Mouse (Mus musculus): ENCODE measurements around the gene Casp8ap2. TPM values are rescaled to one million over a fixed set of nuclear protein-coding genes. Genes with fewer than 3 reads are reported as not detected.

The Casp8ap2 gene
- total and polyA plus RNA-seq, 3 experiments = 2.5 to 6.7 (median 4.9) TPM

DNA sequence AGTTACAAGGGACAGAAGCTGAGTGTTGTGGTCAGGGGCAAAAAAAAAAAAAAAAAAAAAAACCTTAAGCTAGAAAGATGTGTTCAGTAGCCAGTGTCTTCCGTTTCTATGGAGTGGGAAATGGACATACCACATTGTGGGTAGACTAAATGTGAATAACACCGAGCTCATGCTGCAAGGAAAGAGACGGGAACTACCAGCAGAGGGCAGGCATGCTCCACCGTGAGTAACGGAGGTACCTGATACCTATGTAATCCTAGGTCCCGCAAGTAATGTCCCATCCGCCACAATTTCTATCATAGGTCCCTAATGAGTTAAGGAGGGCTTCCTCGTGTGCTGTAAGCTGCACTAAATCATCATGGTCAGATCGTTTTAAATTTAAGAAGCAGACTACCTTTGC lies 28.7 kb upstream of the Casp8ap2 start:
- peak; percentile 37 to 63 for DNase-seq
- no peaks in the 10 kb centered on the region for H3K27me3 ChIP-seq (ENCODE audit: control insufficient read depth, insufficient read depth, low read length)
- no peak for TF ChIP-seq POLR2A (IDR thresholded peaks at IDR 0.05; ENCODE audit: insufficient read depth, low read depth, low read length)
- TF ChIP-seq CTCF (IDR thresholded peaks at IDR 0.05) = peak; percentile 78
- TF ChIP-seq EP300 (IDR thresholded peaks at IDR 0.05; ENCODE audit: insufficient read depth, low read depth, low read length) = 0 out of 2 replicates have a peak, but pooled peaks have one; percentile 57
- H3K79me2 ChIP-seq (replicated peaks; ENCODE audit: control insufficient read depth, insufficient read depth, low read length) = no peaks in the 10 kb centered on the region
- no peak overlapping the region for H3K9ac ChIP-seq (ENCODE audit: low read depth, low read length)
- intact Hi-C loops (cut with DNase I) = loop anchor here (2.0 to 5.0 kb wide), 2 partner anchors 431 to 534 kb away; no protein-coding TSS in a partner anchor
- no peaks in the 10 kb centered on the region for H3K4me1 ChIP-seq (ENCODE audit: control insufficient read depth, insufficient read depth, low read length)
- H3K36me3 ChIP-seq (ENCODE audit: control insufficient read depth, insufficient read depth, low read length) = no peaks in the 10 kb centered on the region
- H3K4me3 ChIP-seq = no peak overlapping the region
- WGBS = 11% methylated on average over 9 of the region's 9 CpGs
- H3K27ac ChIP-seq = no peak overlapping the region

DNA sequence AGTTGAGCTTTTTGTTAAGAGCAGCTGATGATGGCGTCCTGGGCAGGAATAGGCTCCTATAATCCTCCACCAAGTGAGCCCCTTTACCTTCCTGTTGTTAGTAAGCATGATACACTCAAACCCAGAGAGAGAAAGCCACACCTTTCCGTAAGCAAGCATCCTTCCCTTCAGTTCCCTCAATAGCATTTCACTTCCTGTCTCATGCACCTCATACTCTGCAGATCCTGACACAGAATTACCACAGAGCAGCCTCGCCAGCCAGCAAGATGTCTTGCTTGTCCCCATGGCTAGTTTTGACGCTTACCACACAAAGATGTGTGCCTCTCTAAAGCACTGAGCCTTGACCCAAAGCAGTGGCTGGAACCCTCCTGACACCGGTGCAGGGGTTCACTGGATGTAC lies 27.7 kb upstream of the Casp8ap2 start:
- no peak for TF ChIP-seq POLR2A (IDR thresholded peaks at IDR 0.05; ENCODE audit: insufficient read depth, low read depth, low read length)
- TF ChIP-seq CTCF (IDR thresholded peaks at IDR 0.05) = no peak
- no peak for TF ChIP-seq EP300 (IDR thresholded peaks at IDR 0.05; ENCODE audit: insufficient read depth, low read depth, low read length)
- Histone ChIP-seq H3K79me2 (replicated peaks; ENCODE audit: control insufficient read depth, insufficient read depth, low read length) (no peaks in the 10 kb centered on the region), H3K27ac (no peak overlapping the region), H3K27me3 (ENCODE audit: control insufficient read depth, insufficient read depth, low read length) (no peaks in the 10 kb centered on the region), H3K9ac (ENCODE audit: low read depth, low read length) (no peak overlapping the region), H3K4me3 (no peak overlapping the region), H3K36me3 (ENCODE audit: control insufficient read depth, insufficient read depth, low read length) (no peaks in the 10 kb centered on the region), H3K4me1 (ENCODE audit: control insufficient read depth, insufficient read depth, low read length) (no peaks in the 10 kb centered on the region)
- no peak for DNase-seq
- intact Hi-C loops (cut with DNase I) = loop anchor here (2.0 to 5.0 kb wide), 2 partner anchors 430 to 533 kb away; no protein-coding TSS in a partner anchor
- 84% methylated on average over 5 of the region's 5 CpGs for WGBS

DNA sequence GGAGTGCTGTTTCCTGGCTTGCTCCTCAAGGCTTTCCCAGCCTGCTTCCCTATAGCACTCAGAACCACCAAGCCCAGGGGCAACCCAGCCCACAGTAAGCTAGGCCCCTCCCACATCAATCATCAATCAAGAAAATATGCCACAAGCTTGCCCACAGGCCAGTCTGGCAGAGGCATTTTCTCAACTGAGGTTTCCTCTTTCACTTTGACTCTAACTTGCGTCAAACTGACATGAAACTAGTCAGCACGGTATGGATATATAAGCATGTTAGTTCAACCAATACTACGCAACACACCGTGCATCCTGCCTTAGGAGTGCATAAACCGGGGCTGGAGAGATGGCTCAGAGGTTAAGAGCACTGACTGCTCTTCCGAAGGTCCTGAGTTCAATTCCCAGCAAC lies 27.0 kb upstream of the Casp8ap2 start:
- H3K36me3 ChIP-seq (ENCODE audit: control insufficient read depth, insufficient read depth, low read length) = no peaks in the 10 kb centered on the region
- no peak overlapping the region for H3K4me3 ChIP-seq
- no peak for DNase-seq
- whole genome bisulfite sequencing = 84% methylated on average over 6 of the region's 6 CpGs
- no peaks in the 10 kb centered on the region for H3K27me3 ChIP-seq (ENCODE audit: control insufficient read depth, insufficient read depth, low read length)
- no peak for TF ChIP-seq EP300 (IDR thresholded peaks at IDR 0.05; ENCODE audit: insufficient read depth, low read depth, low read length)
- no peak for TF ChIP-seq POLR2A (IDR thresholded peaks at IDR 0.05; ENCODE audit: insufficient read depth, low read depth, low read length)
- H3K79me2 ChIP-seq (replicated peaks; ENCODE audit: control insufficient read depth, insufficient read depth, low read length) = no peaks in the 10 kb centered on the region
- no peak overlapping the region for H3K9ac ChIP-seq (ENCODE audit: low read depth, low read length)
- H3K4me1 ChIP-seq (ENCODE audit: control insufficient read depth, insufficient read depth, low read length) = no peaks in the 10 kb centered on the region
- intact Hi-C loops (cut with DNase I) = loop anchor here (5.0 kb wide), 1 partner anchor 429 kb away; no protein-coding TSS in a partner anchor
- no peak overlapping the region for H3K27ac ChIP-seq

DNA sequence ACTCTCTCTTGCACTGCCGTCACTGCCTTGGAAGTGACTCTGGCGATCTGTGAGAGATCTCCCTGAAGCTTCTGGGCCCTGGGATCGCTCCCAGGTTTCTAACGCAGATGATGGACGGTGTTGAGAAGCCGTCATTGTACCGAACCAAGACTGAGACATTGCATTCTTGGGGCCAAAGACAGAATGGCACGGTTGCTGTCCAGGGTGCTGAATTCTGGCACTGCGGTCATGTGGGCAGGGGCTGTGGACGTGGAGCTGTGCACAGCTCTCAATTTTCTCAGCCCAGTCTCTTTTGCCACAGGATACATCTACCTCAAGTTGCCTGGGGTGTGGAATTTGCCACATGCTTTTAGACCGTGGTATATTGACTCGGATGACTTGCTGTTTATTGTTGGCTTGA lies 14.1 kb upstream of the Casp8ap2 start:
- WGBS = 15% methylated on average over 12 of the region's 12 CpGs
- Histone ChIP-seq H3K27ac (no peak overlapping the region), H3K4me1 (ENCODE audit: control insufficient read depth, insufficient read depth, low read length) (no peaks in the 10 kb centered on the region), H3K9ac (ENCODE audit: low read depth, low read length) (no peak overlapping the region), H3K4me3 (no peak overlapping the region), H3K79me2 (replicated peaks; ENCODE audit: control insufficient read depth, insufficient read depth, low read length) (no peaks in the 10 kb centered on the region), H3K36me3 (ENCODE audit: control insufficient read depth, insufficient read depth, low read length) (no peaks in the 10 kb centered on the region), H3K27me3 (ENCODE audit: control insufficient read depth, insufficient read depth, low read length) (no peaks in the 10 kb centered on the region)
- peak; percentile 10 to 49 for DNase-seq
- TF ChIP-seq POLR2A (IDR thresholded peaks at IDR 0.05; ENCODE audit: insufficient read depth, low read depth, low read length) (no peak), EP300 (IDR thresholded peaks at IDR 0.05; ENCODE audit: insufficient read depth, low read depth, low read length) (no peak), CTCF (IDR thresholded peaks at IDR 0.05) (no peak)
- intact Hi-C loops (cut with DNase I) = no loop called here

DNA sequence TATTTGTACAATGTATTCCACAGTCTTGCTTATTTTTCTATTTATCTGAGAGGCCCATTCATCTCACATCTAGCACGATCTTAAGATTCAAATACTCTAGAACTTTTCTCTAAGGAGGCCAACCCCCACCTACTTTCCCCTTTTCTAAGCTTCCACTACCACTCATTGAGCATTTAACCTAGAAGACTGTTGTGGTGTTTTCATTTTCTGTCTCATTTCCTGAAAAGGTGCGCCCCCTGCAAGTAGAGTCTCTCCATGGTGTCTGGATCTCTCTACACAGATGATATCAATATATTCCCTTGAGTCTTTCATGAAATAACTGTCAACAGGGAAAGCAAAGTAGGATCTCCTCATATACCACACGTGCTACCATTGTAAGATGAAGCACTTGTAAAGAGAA lies 12.6 kb upstream of the Casp8ap2 start, which contains the start of gene Gja10:
Gene Gja10 (minus strand): TSS at position 101 of the 400 bp plus-strand sequence.
- TF ChIP-seq EP300 (IDR thresholded peaks at IDR 0.05; ENCODE audit: insufficient read depth, low read depth, low read length) = no peak
- no peak for TF ChIP-seq CTCF (IDR thresholded peaks at IDR 0.05)
- no peak for TF ChIP-seq POLR2A (IDR thresholded peaks at IDR 0.05; ENCODE audit: insufficient read depth, low read depth, low read length)
- no peak within 1 kb of the TSS for H3K27ac ChIP-seq
- intact Hi-C loops (cut with DNase I) = no loop called here
- DNase-seq = no peak
- no peak within 1 kb of the TSS for H3K4me3 ChIP-seq
- 55% methylated on average over 3 of the region's 3 CpGs for WGBS
- no peaks in the 10 kb centered on the region for H3K79me2 ChIP-seq (replicated peaks; ENCODE audit: control insufficient read depth, insufficient read depth, low read length)
- no peaks in the 10 kb centered on the region for H3K27me3 ChIP-seq (ENCODE audit: control insufficient read depth, insufficient read depth, low read length)
- H3K36me3 ChIP-seq (ENCODE audit: control insufficient read depth, insufficient read depth, low read length) = no peaks in the 10 kb centered on the region
- H3K4me1 ChIP-seq (ENCODE audit: control insufficient read depth, insufficient read depth, low read length) = no peaks in the 10 kb centered on the region
- H3K9ac ChIP-seq (ENCODE audit: low read depth, low read length) = no peak within 1 kb of the TSS

DNA sequence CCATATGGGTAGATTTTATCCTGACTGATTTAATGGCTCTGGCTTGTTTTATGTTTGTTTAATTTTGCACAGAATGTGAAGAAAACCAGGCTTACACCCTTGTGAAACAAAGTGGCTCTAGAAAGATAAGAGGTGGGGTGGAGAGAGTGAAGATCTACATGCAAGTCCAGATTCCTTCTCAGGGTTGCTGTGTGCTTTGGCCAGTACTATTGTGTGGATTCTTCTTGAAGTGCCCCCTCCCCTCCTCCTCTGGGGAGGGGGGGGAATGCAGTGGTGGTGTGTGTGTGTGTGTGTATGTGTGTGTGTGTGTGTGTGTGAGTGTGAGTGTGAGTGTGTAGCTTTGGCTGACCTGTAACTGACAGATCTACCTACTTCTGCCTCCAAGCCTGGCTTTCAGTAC lies 6.4 kb downstream of the Casp8ap2 start:
- intact Hi-C loops (cut with DNase I) = no loop called here
- Histone ChIP-seq H3K79me2 (replicated peaks; ENCODE audit: control insufficient read depth, insufficient read depth, low read length) (no peaks in the 10 kb centered on the region; the same call in 1 of the 2 replicates), H3K27me3 (ENCODE audit: control insufficient read depth, insufficient read depth, low read length) (no peaks in the 10 kb centered on the region), H3K9ac (ENCODE audit: low read depth, low read length) (no peak overlapping the region), H3K4me1 (ENCODE audit: control insufficient read depth, insufficient read depth, low read length) (no peaks in the 10 kb centered on the region; the same call in 1 of the 2 replicates), H3K27ac (no peak overlapping the region), H3K36me3 (ENCODE audit: control insufficient read depth, insufficient read depth, low read length) (no peaks in the 10 kb centered on the region), H3K4me3 (no peak overlapping the region)
- TF ChIP-seq POLR2A (IDR thresholded peaks at IDR 0.05; ENCODE audit: insufficient read depth, low read depth, low read length) (no peak), CTCF (IDR thresholded peaks at IDR 0.05) (no peak), EP300 (IDR thresholded peaks at IDR 0.05; ENCODE audit: insufficient read depth, low read depth, low read length) (no peak)
- no peak for DNase-seq
